8 mouse cellular contexts compared by ENCODE assay signal in genomic region chr19:10266196-10266850, GRCm38 (mm10). TPM values are rescaled to one million over a fixed set of nuclear protein-coding genes. Genes with fewer than 3 reads are reported as not detected.
DNase-seq lines count a peak whose midpoint lies in the region; ATAC-seq and TF ChIP-seq lines count a peak whose summit lies in the region.

No protein-coding gene starts in this region.

- no peaks in the 10 kb centered on the region for H3K9me3 ChIP-seq in embryonic facial prominence, embryonic 14.5 days (ENCODE audit: control insufficient read depth, low read length)
- no peaks in the 10 kb centered on the region for H3K9me3 ChIP-seq in heart, embryonic 12.5 days (replicated peaks)
- no peaks in the 10 kb centered on the region for H3K9me3 ChIP-seq in kidney, postnatal 0 days (replicated peaks; ENCODE audit: low read length)
- H3K9me3 ChIP-seq in liver, embryonic 13.5 days (replicated peaks): no peaks in the 10 kb centered on the region
- no peaks in the 10 kb centered on the region for H3K9me3 ChIP-seq in neural tube, embryonic 11.5 days (ENCODE audit: control insufficient read depth, low read length)
- H3K9me3 ChIP-seq in stomach, embryonic 16.5 days (replicated peaks; ENCODE audit: control insufficient read depth, low read length): no peaks in the 10 kb centered on the region

- DNase-seq in 3T3-L1 (ENCODE audit: low read depth, low spot score): peak; percentile 94
- DNase-seq in adrenal gland, postnatal 25 days: peak; percentile 80
- DNase-seq in embryonic facial prominence, embryonic 14.5 days (ENCODE audit: low spot score): peak; percentile 74
- DNase-seq in kidney, postnatal 0 days (ENCODE audit: low spot score): peak; percentile 91
- peak; percentile 26 for DNase-seq in liver, embryonic 13.5 days
- peak; percentile 79 for DNase-seq in neural tube, embryonic 11.5 days (ENCODE audit: low spot score)

- no peak overlapping the region for H3K9ac ChIP-seq in embryonic facial prominence, embryonic 14.5 days (ENCODE audit: low read depth, low read length)
- H3K9ac ChIP-seq in heart, embryonic 12.5 days: no peak overlapping the region
- H3K9ac ChIP-seq in kidney, postnatal 0 days (ENCODE audit: low read depth, low read length): no peak overlapping the region
- H3K9ac ChIP-seq in liver, embryonic 13.5 days: no peak overlapping the region
- H3K9ac ChIP-seq in neural tube, embryonic 11.5 days (ENCODE audit: low read length): no peak overlapping the region
- H3K9ac ChIP-seq in stomach, embryonic 16.5 days (ENCODE audit: low read length): peak overlapping the region; percentile 49; the same call in 1 of the 2 replicates

- H3K27me3 ChIP-seq in embryonic facial prominence, embryonic 14.5 days (replicated peaks; ENCODE audit: control insufficient read depth, insufficient read depth, low read length): no peaks in the 10 kb centered on the region
- H3K27me3 ChIP-seq in heart, embryonic 12.5 days (replicated peaks): peaks cover 41% of the 10 kb centered on the region
- H3K27me3 ChIP-seq in kidney, postnatal 0 days (ENCODE audit: insufficient read depth, low read length): no peaks in the 10 kb centered on the region
- peaks cover 20% of the 10 kb centered on the region; the same call in 1 of the 2 replicates for H3K27me3 ChIP-seq in liver, embryonic 13.5 days
- H3K27me3 ChIP-seq in neural tube, embryonic 11.5 days (ENCODE audit: control insufficient read depth, insufficient read depth, low read length): peaks cover 5% of the 10 kb centered on the region
- H3K27me3 ChIP-seq in stomach, embryonic 16.5 days (ENCODE audit: control insufficient read depth, insufficient read depth, low read length): no peaks in the 10 kb centered on the region; the same call in 1 of the 2 replicates

- H3K4me3 ChIP-seq in embryonic facial prominence, embryonic 14.5 days (ENCODE audit: low read depth, low read length): no peak overlapping the region
- no peak overlapping the region for H3K4me3 ChIP-seq in heart, embryonic 12.5 days
- H3K4me3 ChIP-seq in kidney, postnatal 0 days (replicated peaks; ENCODE audit: low read depth, low read length): no peak overlapping the region
- H3K4me3 ChIP-seq in liver, embryonic 13.5 days (replicated peaks): no peak overlapping the region
- no peak overlapping the region for H3K4me3 ChIP-seq in neural tube, embryonic 11.5 days (ENCODE audit: low read depth, low read length)
- H3K4me3 ChIP-seq in stomach, embryonic 16.5 days (replicated peaks; ENCODE audit: low read length): no peak overlapping the region

- H3K36me3 ChIP-seq in embryonic facial prominence, embryonic 14.5 days (ENCODE audit: control insufficient read depth, insufficient read depth, low read length): no peaks in the 10 kb centered on the region
- H3K36me3 ChIP-seq in heart, embryonic 12.5 days: no peaks in the 10 kb centered on the region
- no peaks in the 10 kb centered on the region; the same call in 1 of the 2 replicates for H3K36me3 ChIP-seq in kidney, postnatal 0 days (ENCODE audit: insufficient read depth, low read length)
- no peaks in the 10 kb centered on the region for H3K36me3 ChIP-seq in liver, embryonic 13.5 days
- 0 out of 2 replicates have a peak, but pooled peaks cover 2% of the 10 kb centered on the region for H3K36me3 ChIP-seq in neural tube, embryonic 11.5 days (ENCODE audit: control insufficient read depth, insufficient read depth, low read length)
- H3K36me3 ChIP-seq in stomach, embryonic 16.5 days (ENCODE audit: control insufficient read depth, insufficient read depth, low read length): no peaks in the 10 kb centered on the region

- no peak overlapping the region for H3K4me2 ChIP-seq in embryonic facial prominence, embryonic 14.5 days (ENCODE audit: low read depth, low read length)
- peak overlapping the region; percentile 26; the same call in 1 of the 2 replicates for H3K4me2 ChIP-seq in heart, embryonic 12.5 days
- no peak overlapping the region for H3K4me2 ChIP-seq in kidney, postnatal 0 days (ENCODE audit: low read length)
- peak overlapping the region; percentile 15; the same call in 1 of the 2 replicates for H3K4me2 ChIP-seq in liver, embryonic 13.5 days
- no peak overlapping the region for H3K4me2 ChIP-seq in neural tube, embryonic 11.5 days (ENCODE audit: low read depth)
- no peak overlapping the region for H3K4me2 ChIP-seq in stomach, embryonic 16.5 days (ENCODE audit: low read depth, low read length)

- 21% methylated on average over 14 of the region's 14 CpGs for WGBS in embryonic facial prominence, embryonic 14.5 days
- 19% methylated on average over 14 of the region's 14 CpGs for WGBS in heart, embryonic 12.5 days
- WGBS in kidney, postnatal 0 days: 12% methylated on average over 14 of the region's 14 CpGs
- 19% methylated on average over 14 of the region's 14 CpGs for WGBS in liver, embryonic 13.5 days (ENCODE audit: insufficient replicate concordance)
- 22% methylated on average over 14 of the region's 14 CpGs for WGBS in neural tube, embryonic 11.5 days
- 17% methylated on average over 14 of the region's 14 CpGs for WGBS in stomach, embryonic 16.5 days

- peak; percentile 32; the same call in 1 of the 2 replicates for ATAC-seq in embryonic facial prominence, embryonic 14.5 days (ENCODE audit: low read depth)
- ATAC-seq in heart, embryonic 12.5 days (ENCODE audit: insufficient number of reproducible peaks, low FRiP score): peak; percentile 29; the same call in 1 of the 2 replicates
- ATAC-seq in kidney, postnatal 0 days (replicated peaks; ENCODE audit: low FRiP score, low read depth): peak; percentile 79
- ATAC-seq in liver, embryonic 13.5 days (ENCODE audit: low read depth): peak; percentile 34; the same call in 1 of the 2 replicates
- ATAC-seq in neural tube, embryonic 11.5 days (ENCODE audit: insufficient read depth, low FRiP score, low TSS enrichment): peak; percentile 54; the same call in 1 of the 2 replicates
- peak; percentile 58; the same call in 1 of the 2 replicates for ATAC-seq in stomach, embryonic 16.5 days (ENCODE audit: insufficient read depth, low FRiP score)

- peak; percentile 91 for TF ChIP-seq CTCF in kidney, postnatal 0 days (IDR thresholded peaks at IDR 0.05; ENCODE audit: low read depth)

- 0 out of 2 replicates have a peak overlapping the region, but pooled peaks have one; percentile 28 for H3K27ac ChIP-seq in embryonic facial prominence, embryonic 14.5 days (replicated peaks; ENCODE audit: low read depth, low read length)
- H3K27ac ChIP-seq in heart, embryonic 12.5 days (ENCODE audit: poor library complexity, severe bottlenecking): no peak overlapping the region
- H3K27ac ChIP-seq in kidney, postnatal 0 days: peak overlapping the region; percentile 67
- H3K27ac ChIP-seq in liver, embryonic 13.5 days: no peak overlapping the region
- no peak overlapping the region for H3K27ac ChIP-seq in neural tube, embryonic 11.5 days (ENCODE audit: low read depth, low read length)
- H3K27ac ChIP-seq in stomach, embryonic 16.5 days (ENCODE audit: low read length): peak overlapping the region; percentile 76

- peaks cover 7% of the 10 kb centered on the region for H3K4me1 ChIP-seq in embryonic facial prominence, embryonic 14.5 days (ENCODE audit: control insufficient read depth, insufficient read depth, low read length)
- H3K4me1 ChIP-seq in heart, embryonic 12.5 days (replicated peaks): peaks cover 10% of the 10 kb centered on the region
- H3K4me1 ChIP-seq in kidney, postnatal 0 days (replicated peaks; ENCODE audit: insufficient read depth, low read length): peaks cover 11% of the 10 kb centered on the region
- peaks cover 12% of the 10 kb centered on the region for H3K4me1 ChIP-seq in liver, embryonic 13.5 days (replicated peaks)
- H3K4me1 ChIP-seq in neural tube, embryonic 11.5 days (ENCODE audit: control insufficient read depth, insufficient read depth, low read length): peaks cover 7% of the 10 kb centered on the region; the same call in 1 of the 2 replicates
- H3K4me1 ChIP-seq in stomach, embryonic 16.5 days (ENCODE audit: control insufficient read depth, insufficient read depth, low read length): peaks cover 15% of the 10 kb centered on the region

RNA-seq across cellular contexts. Expression of gene Myrf, which starts 25.8 kb away (rescaled TPM):
- total RNA-seq in adrenal gland, postnatal 25 days (2021): 0.67 and 1.4 TPM in 2 replicates
- 0.87 and 0.96 TPM in 2 replicates for polyA plus RNA-seq in embryonic facial prominence, embryonic 14.5 days (2014; fragmentation: Nextera tagmentation; extraction: Ambion mirVana)
- 16.2 and 16.5 TPM in 2 replicates for polyA plus RNA-seq in heart, embryonic 12.5 days (2016; fragmentation: Nextera tagmentation; extraction: Ambion mirVana)
- 1.2 and 1.5 TPM in 2 replicates for polyA plus RNA-seq in kidney, postnatal 0 days (2015; fragmentation: Nextera tagmentation; extraction: Ambion mirVana)
- 3.2 and 3.4 TPM in 2 replicates for polyA plus RNA-seq in liver, embryonic 13.5 days (2015; fragmentation: Nextera tagmentation; extraction: Ambion mirVana)
- polyA plus RNA-seq in neural tube, embryonic 11.5 days (2014; fragmentation: Nextera tagmentation; extraction: Ambion mirVana): 1.8 and 2.5 TPM in 2 replicates
- 16.6 and 17.6 TPM in 2 replicates for polyA plus RNA-seq in stomach, embryonic 16.5 days (2015; fragmentation: Nextera tagmentation; extraction: Ambion mirVana)

RNA-seq across cellular contexts. Expression of gene Dagla, which starts 38.4 kb away (rescaled TPM):
- 5.5 and 7.3 TPM in 2 replicates for total RNA-seq in adrenal gland, postnatal 25 days (2021)
- polyA plus RNA-seq in embryonic facial prominence, embryonic 14.5 days (2014; fragmentation: Nextera tagmentation; extraction: Ambion mirVana): 2.8 and 2.9 TPM in 2 replicates
- 1.3 and 1.5 TPM in 2 replicates for polyA plus RNA-seq in heart, embryonic 12.5 days (2016; fragmentation: Nextera tagmentation; extraction: Ambion mirVana)
- 2.0 and 2.2 TPM in 2 replicates for polyA plus RNA-seq in kidney, postnatal 0 days (2015; fragmentation: Nextera tagmentation; extraction: Ambion mirVana)
- polyA plus RNA-seq in liver, embryonic 13.5 days (2015; fragmentation: Nextera tagmentation; extraction: Ambion mirVana): 0.20 and 0.32 TPM in 2 replicates
- polyA plus RNA-seq in neural tube, embryonic 11.5 days (2014; fragmentation: Nextera tagmentation; extraction: Ambion mirVana): 3.2 and 3.4 TPM in 2 replicates
- 2.9 and 3.4 TPM in 2 replicates for polyA plus RNA-seq in stomach, embryonic 16.5 days (2015; fragmentation: Nextera tagmentation; extraction: Ambion mirVana)

Comparison
In these comparisons a context has a peak if more than half of its experiments do, and no peak if none do; other contexts are left out.
1. DNase-seq: peak in every context shown above with its lines; median percentile 94 in 3T3-L1; 91 in kidney, postnatal 0 days; 80 in adrenal gland, postnatal 25 days; 79 in neural tube, embryonic 11.5 days; 74 in embryonic facial prominence, embryonic 14.5 days; 26 in liver, embryonic 13.5 days.
2. ATAC-seq: peak in every context shown above with its lines; median percentile 79 in kidney, postnatal 0 days; 58 in stomach, embryonic 16.5 days; 54 in neural tube, embryonic 11.5 days; 34 in liver, embryonic 13.5 days; 32 in embryonic facial prominence, embryonic 14.5 days; 29 in heart, embryonic 12.5 days.
3. H3K27ac ChIP-seq: peak in embryonic facial prominence, embryonic 14.5 days (single experiment), kidney, postnatal 0 days (single experiment) and stomach, embryonic 16.5 days (single experiment); none in heart, embryonic 12.5 days (single experiment), liver, embryonic 13.5 days (single experiment) and neural tube, embryonic 11.5 days (single experiment).
4. H3K4me2 ChIP-seq: peak in heart, embryonic 12.5 days (single experiment) and liver, embryonic 13.5 days (single experiment); none in embryonic facial prominence, embryonic 14.5 days (single experiment), kidney, postnatal 0 days (single experiment), neural tube, embryonic 11.5 days (single experiment) and stomach, embryonic 16.5 days (single experiment).